Mouse (Mus musculus): ENCODE data around the gene Zmym6. TPM values are rescaled to one million over a fixed set of nuclear protein-coding genes. Genes with fewer than 3 reads are reported as not detected.
A peak's percentile ranks its signal among the peaks of the same experiment; 100 is the strongest.

Gene Zmym6
- polyA plus RNA-seq, 1 experiment, result 35.3 TPM

DNA sequence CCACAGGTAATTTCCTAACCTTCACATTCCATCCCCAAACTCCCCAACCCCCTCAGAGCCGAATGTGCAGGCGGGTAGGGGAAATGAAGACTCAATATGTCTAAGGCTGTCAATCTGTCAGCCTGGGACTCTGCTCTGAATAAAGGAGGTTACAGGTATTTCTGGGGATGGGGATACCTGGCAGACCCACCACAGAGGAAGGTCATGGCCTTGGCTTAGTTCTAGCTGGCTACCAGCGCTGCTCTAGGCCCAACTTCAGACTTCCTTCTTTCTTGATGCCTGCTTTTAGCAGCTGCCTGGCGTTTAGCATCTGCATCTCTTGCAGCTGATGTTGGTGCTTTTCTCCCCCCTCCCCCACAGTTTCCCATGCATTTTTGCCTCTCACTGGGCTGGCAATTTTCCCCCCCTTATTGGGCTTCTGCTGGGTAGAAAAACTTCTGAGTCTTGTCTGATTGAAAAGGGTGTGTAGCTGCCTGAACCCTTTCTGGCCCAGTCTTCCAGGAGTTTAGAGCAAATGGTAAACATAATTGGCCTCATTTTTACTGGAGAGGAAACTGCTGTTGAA lies 94.2 kb downstream of the Zmym6 start:
- peak overlapping the region; percentile 73 for H3K27ac ChIP-seq (ENCODE audit: insufficient read depth, low read length)
- H3K4me1 ChIP-seq (ENCODE audit: control insufficient read depth, insufficient read depth, low read length), result peaks cover 45% of the 10 kb centered on the region
- H3K27me3 ChIP-seq (ENCODE audit: control insufficient read depth, insufficient read depth, low read length), result no peaks in the 10 kb centered on the region
- no peak for TF ChIP-seq POLR2A (IDR thresholded peaks at IDR 0.05; ENCODE audit: borderline replicate concordance, insufficient read depth, low read length)
- no peak for TF ChIP-seq CTCF (IDR thresholded peaks at IDR 0.05; ENCODE audit: borderline replicate concordance, insufficient read depth, low read depth, low read length)
- H3K4me3 ChIP-seq (replicated peaks; ENCODE audit: insufficient read depth, low read depth, low read length), result peak overlapping the region; percentile 55
- 20% methylated on average over 4 of the region's 4 CpGs for WGBS
- DNase-seq, result no peak

DNA sequence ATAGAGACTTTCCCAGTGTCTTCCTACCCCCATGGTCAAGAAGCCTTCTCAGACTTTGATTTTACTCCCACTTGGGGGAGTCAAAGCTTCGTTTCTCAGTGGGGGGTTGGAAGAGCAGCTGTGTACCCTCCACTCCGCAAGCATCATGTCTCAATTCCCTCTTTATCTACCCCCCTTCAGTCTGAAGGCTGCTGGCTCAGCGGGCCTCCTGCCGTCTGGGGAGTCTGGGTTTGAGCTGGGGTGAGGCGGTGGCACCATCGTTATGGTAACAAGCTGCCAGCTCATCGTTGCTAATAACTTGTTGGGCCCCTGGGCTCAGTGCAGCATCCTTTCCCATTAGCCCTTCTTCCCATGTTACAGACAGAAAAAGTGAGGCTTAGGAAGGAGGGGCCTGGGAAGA lies 94.9 kb downstream of the Zmym6 start:
- Histone ChIP-seq H3K4me1 (ENCODE audit: control insufficient read depth, insufficient read depth, low read length) (peaks cover 48% of the 10 kb centered on the region), H3K27ac (ENCODE audit: insufficient read depth, low read length) (no peak overlapping the region), H3K4me3 (replicated peaks; ENCODE audit: insufficient read depth, low read depth, low read length) (peak overlapping the region; percentile 24), H3K27me3 (ENCODE audit: control insufficient read depth, insufficient read depth, low read length) (no peaks in the 10 kb centered on the region)
- 21% methylated on average over 7 of the region's 7 CpGs for WGBS
- TF ChIP-seq POLR2A (IDR thresholded peaks at IDR 0.05; ENCODE audit: borderline replicate concordance, insufficient read depth, low read length) (no peak), CTCF (IDR thresholded peaks at IDR 0.05; ENCODE audit: borderline replicate concordance, insufficient read depth, low read depth, low read length) (no peak)
- DNase-seq, result peak; percentile 21 to 29

DNA sequence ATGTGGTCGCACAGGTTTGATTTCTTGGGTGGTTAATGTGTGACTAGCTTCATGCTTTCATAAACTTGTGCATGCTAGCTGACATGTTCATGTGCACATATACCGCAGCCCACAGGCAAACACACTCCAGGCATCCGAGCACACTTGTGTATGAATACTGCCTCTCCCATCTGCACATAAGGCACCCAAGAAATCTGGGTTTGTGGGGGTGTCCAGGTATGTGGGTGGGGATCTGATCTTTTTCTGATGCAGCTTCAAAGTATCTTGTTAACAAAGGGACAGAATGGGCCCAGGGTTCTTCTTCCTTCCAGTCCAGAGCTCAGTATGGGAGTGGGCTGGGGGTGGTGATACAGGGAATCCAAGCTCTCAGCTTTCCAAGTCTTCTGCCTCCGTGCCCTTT lies 95.4 kb downstream of the Zmym6 start:
- Histone ChIP-seq H3K4me1 (ENCODE audit: control insufficient read depth, insufficient read depth, low read length) (peaks cover 48% of the 10 kb centered on the region), H3K27ac (ENCODE audit: insufficient read depth, low read length) (no peak overlapping the region), H3K4me3 (replicated peaks; ENCODE audit: insufficient read depth, low read depth, low read length) (peak overlapping the region; percentile 24), H3K27me3 (ENCODE audit: control insufficient read depth, insufficient read depth, low read length) (no peaks in the 10 kb centered on the region)
- WGBS, result 55% methylated on average over 4 of the region's 4 CpGs
- DNase-seq, result peak; percentile 10 to 26
- TF ChIP-seq CTCF (IDR thresholded peaks at IDR 0.05; ENCODE audit: borderline replicate concordance, insufficient read depth, low read depth, low read length), result no peak
- no peak for TF ChIP-seq POLR2A (IDR thresholded peaks at IDR 0.05; ENCODE audit: borderline replicate concordance, insufficient read depth, low read length)

DNA sequence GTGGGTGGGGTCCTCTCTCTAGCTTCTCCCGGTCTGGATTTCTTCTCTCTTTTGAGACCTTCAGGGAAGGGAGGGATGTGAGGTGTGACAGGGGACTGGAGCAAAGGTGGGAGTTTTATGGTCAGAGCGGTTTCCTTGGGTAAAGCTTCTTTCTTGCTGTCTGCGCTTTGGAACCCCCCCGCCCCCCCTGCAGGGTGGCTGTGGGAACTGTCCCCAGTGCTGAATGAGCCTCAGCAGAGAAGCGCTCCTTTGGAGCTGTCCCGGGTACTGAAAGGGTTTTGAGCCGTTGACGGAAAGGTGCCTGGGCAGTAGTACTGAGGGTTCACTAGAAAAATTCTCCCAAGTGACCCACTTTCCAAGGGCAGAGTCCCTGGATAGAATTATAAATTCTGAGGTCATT lies 96.3 kb downstream of the Zmym6 start:
- Histone ChIP-seq H3K4me3 (replicated peaks; ENCODE audit: insufficient read depth, low read depth, low read length) (no peak overlapping the region), H3K4me1 (ENCODE audit: control insufficient read depth, insufficient read depth, low read length) (peaks cover 52% of the 10 kb centered on the region), H3K27me3 (ENCODE audit: control insufficient read depth, insufficient read depth, low read length) (no peaks in the 10 kb centered on the region), H3K27ac (ENCODE audit: insufficient read depth, low read length) (no peak overlapping the region)
- 23% methylated on average over 8 of the region's 8 CpGs for WGBS
- no peak for TF ChIP-seq CTCF (IDR thresholded peaks at IDR 0.05; ENCODE audit: borderline replicate concordance, insufficient read depth, low read depth, low read length)
- TF ChIP-seq POLR2A (IDR thresholded peaks at IDR 0.05; ENCODE audit: borderline replicate concordance, insufficient read depth, low read length), result no peak
- peak; percentile 28 to 30 for DNase-seq

Other genes with a start within 250 kb of the Zmym6 start
- 25.7 and 27.6 TPM in 2 replicates for gene Zmym4, start 109.2 kb upstream of the Zmym6 start, polyA plus RNA-seq (2012; rRNA removed)
- gene Sfpq, start 56.1 kb upstream of the Zmym6 start, polyA plus RNA-seq (2012; rRNA removed), result 130 and 134 TPM in 2 replicates
- gene Zmym1, start 16.2 kb upstream of the Zmym6 start, polyA plus RNA-seq (2012; rRNA removed), result 9.0 and 10.0 TPM in 2 replicates
- 11.4 and 14.0 TPM in 2 replicates for gene Tmem35b, start 46.3 kb downstream of the Zmym6 start, polyA plus RNA-seq (2012; rRNA removed)
- 56.1 and 59.8 TPM in 2 replicates for gene Dlgap3, start 91.8 kb downstream of the Zmym6 start, polyA plus RNA-seq (2012; rRNA removed)
- 95.5 and 106 TPM in 2 replicates for gene Smim12, start 166.4 kb downstream of the Zmym6 start, polyA plus RNA-seq (2012; rRNA removed)
- 7.5 and 8.3 TPM in 2 replicates for gene Gja4, start 236.7 kb downstream of the Zmym6 start, polyA plus RNA-seq (2012; rRNA removed)